Mouse (Mus musculus) C2C12 (cell line): ENCODE measurements at regions not wholly inside any gene's neighbourhood (a gene's known extent, or its start where the extent isn't known, plus 50 kb on each side); places are given as distances from the start of the nearest gene placed in this dataset.

Source experiments
- CEBPB ChIP-seq: IDR thresholded peaks from one replicate; pipeline ENCODE4 v1.6.1; 2011; ENCODE audit warnings: low read depth, mild to moderate bottlenecking, control low read depth, moderate library complexity
- CTCF ChIP-seq: IDR thresholded peaks from one replicate; pipeline ENCODE4 v1.5.1; 2011; ENCODE audit not compliant: control insufficient read depth, insufficient read depth, insufficient read length
- MAX ChIP-seq: IDR thresholded peaks from one replicate; pipeline ENCODE4 v1.6.1; 2011; ENCODE audit warnings: mild to moderate bottlenecking, control low read depth

GRCm38 (mm10) chr5:103335916-103336688 lies 88.9 kb upstream of the Ptpn13 start:
- TF ChIP-seq CTCF = no peak
- TF ChIP-seq CEBPB = no peak
- TF ChIP-seq MAX = no peak
